Mouse (Mus musculus): ENCODE data around the gene Sema5b. TPM values are rescaled to one million over a fixed set of nuclear protein-coding genes. Genes with fewer than 3 reads are reported as not detected.

Gene Sema5b
- total and polyA plus RNA-seq, 3 experiments, result not detected

GRCm38 (mm10) chr16:35539041-35539440 lies 1.9 kb upstream of the Sema5b start:
- Histone ChIP-seq H3K9me3 (replicated peaks; ENCODE audit: insufficient read depth, low read length) (no peaks in the 10 kb centered on the region), H3K79me2 (ENCODE audit: control insufficient read depth, insufficient read depth, low read length, poor library complexity) (no peaks in the 10 kb centered on the region), H3K27ac (ENCODE audit: control insufficient read depth, low read depth, low read length) (no peak overlapping the region), H3K27me3 (ENCODE audit: control insufficient read depth in 1 of 2, insufficient read depth in 2 of 2, low read length in 2 of 2) (no peaks in the 10 kb centered on the region), H3K36me3 (ENCODE audit: control insufficient read depth in 1 of 2, insufficient read depth in 2 of 2, low read length in 2 of 2) (no peaks in the 10 kb centered on the region), H3K9ac (ENCODE audit: control insufficient read depth, low read depth, low read length, poor library complexity, severe bottlenecking) (no peak overlapping the region), H3K4me1 (ENCODE audit: control insufficient read depth in 1 of 2, insufficient read depth in 2 of 2, low read length in 2 of 2) (no peaks in the 10 kb centered on the region), H3K4me3 (ENCODE audit: control insufficient read depth in 1 of 2, insufficient read depth in 1 of 2, low read depth in 2 of 2, low read length in 2 of 2) (no peak overlapping the region)
- TF ChIP-seq NRF1 (IDR thresholded peaks at IDR 0.05; ENCODE audit: insufficient read depth, low read depth, low read length, poor library complexity, severe bottlenecking) (no peak), POLR2AphosphoS5 (IDR thresholded peaks at IDR 0.05; ENCODE audit: borderline replicate concordance, low read depth, low read length) (no peak), ELF1 (IDR thresholded peaks at IDR 0.05; ENCODE audit: low read depth, low read length) (no peak), CHD2 (IDR thresholded peaks at IDR 0.05; ENCODE audit: low read length) (no peak), NELFE (IDR thresholded peaks at IDR 0.05; ENCODE audit: low read depth, low read length) (no peak), BHLHE40 (IDR thresholded peaks at IDR 0.05; ENCODE audit: borderline replicate concordance, low read depth, low read length) (no peak), TBP (IDR thresholded peaks at IDR 0.05; ENCODE audit: low read depth, low read length) (no peak), SIN3A (IDR thresholded peaks at IDR 0.05; ENCODE audit: low read length) (no peak), RAD21 (IDR thresholded peaks at IDR 0.05; ENCODE audit: low read depth, low read length) (no peak), RCOR1 (IDR thresholded peaks at IDR 0.05; ENCODE audit: low read depth, low read length) (no peak), ZNF384 (IDR thresholded peaks at IDR 0.05; ENCODE audit: low read depth, low read length) (no peak), MAZ (IDR thresholded peaks at IDR 0.05; ENCODE audit: low read depth, low read length) (no peak), MXI1 (IDR thresholded peaks at IDR 0.05; ENCODE audit: low read depth, low read length) (no peak)
- DNase-seq (ENCODE audit: low read depth, low spot score), result no peak

GRCm38 (mm10) chr16:35540333-35541116 lies 420 bp upstream of the Sema5b start:
- Histone ChIP-seq H3K27me3 (ENCODE audit: control insufficient read depth in 1 of 2, insufficient read depth in 2 of 2, low read length in 2 of 2) (no peaks in the 10 kb centered on the region), H3K4me3 (ENCODE audit: control insufficient read depth in 1 of 2, insufficient read depth in 1 of 2, low read depth in 2 of 2, low read length in 2 of 2) (no peak overlapping the region), H3K4me1 (ENCODE audit: control insufficient read depth in 1 of 2, insufficient read depth in 2 of 2, low read length in 2 of 2) (no peaks in the 10 kb centered on the region), H3K9me3 (replicated peaks; ENCODE audit: insufficient read depth, low read length) (no peaks in the 10 kb centered on the region), H3K79me2 (ENCODE audit: control insufficient read depth, insufficient read depth, low read length, poor library complexity) (no peaks in the 10 kb centered on the region), H3K36me3 (ENCODE audit: control insufficient read depth in 1 of 2, insufficient read depth in 2 of 2, low read length in 2 of 2) (no peaks in the 10 kb centered on the region), H3K27ac (ENCODE audit: control insufficient read depth, low read depth, low read length) (no peak overlapping the region), H3K9ac (ENCODE audit: control insufficient read depth, low read depth, low read length, poor library complexity, severe bottlenecking) (no peak overlapping the region)
- DNase-seq (ENCODE audit: low read depth, low spot score), result no peak
- no peak for TF ChIP-seq MYC (IDR thresholded peaks at IDR 0.05; ENCODE audit: low read depth, low read length)
- no peak for TF ChIP-seq UBTF (IDR thresholded peaks at IDR 0.05; ENCODE audit: borderline replicate concordance, insufficient read depth, low read depth, low read length)
